Mouse (Mus musculus) spleen, adult 2 months (tissue): ENCODE results near the gene Il23r.

ENCODE experiments used
- CTCF ChIP-seq: fragments of 200-500 bp; IDR thresholded peaks from 2 replicates; pipeline ENCODE4 v1.5.1; 2011; ENCODE audit warnings: mild to moderate bottlenecking, inconsistent platforms; ENCODE audit not compliant: insufficient read depth, insufficient read length, insufficient replicate concordance; ENCODE audit errors: extremely low read depth
- POLR2A ChIP-seq: fragments of 200-500 bp; IDR thresholded peaks from 2 replicates; pipeline ENCODE4 v1.6.1; 2011; ENCODE audit warnings: low read depth, low read length, inconsistent platforms

DNA sequence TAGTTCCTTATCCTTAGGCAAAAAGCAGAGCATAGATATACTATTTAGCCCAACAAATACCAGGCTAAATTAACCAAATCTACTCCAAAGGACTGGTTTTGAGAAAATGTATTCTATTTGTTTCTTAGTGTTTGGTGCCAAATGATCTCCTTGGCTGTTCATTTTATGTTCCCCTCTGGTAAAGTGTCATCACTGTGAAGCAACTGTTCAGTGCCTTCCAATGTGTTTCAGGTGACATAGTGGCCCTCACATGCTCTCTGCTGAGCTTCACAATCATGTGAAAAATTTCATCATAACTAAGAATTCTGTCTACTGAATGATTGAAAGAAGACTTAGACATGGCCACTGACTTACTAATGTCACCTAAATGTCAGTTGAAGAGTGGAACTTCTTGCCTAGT lies 54.6 kb downstream of the Il23r start:
- TF ChIP-seq POLR2A (no peak), CTCF (no peak)
